Mouse (Mus musculus) limb, embryonic 11.5 days (tissue): ENCODE measurements at regions not wholly inside any gene's neighbourhood (a gene's known extent, or its start where the extent isn't known, plus 50 kb on each side); places are given as distances from the start of the nearest gene placed in this dataset.

Source experiments
- ATAC-seq: fragments of 200-750 bp; cut with Nextera tagmentation; 2 replicates; pipeline ENCODE4 v1.8.0; 2017; ENCODE audit warnings: low read depth; ENCODE audit not compliant: insufficient number of reproducible peaks, low FRiP score, low TSS enrichment
- DNase-seq: peaks from one replicate; pipeline ENCODE4 v3.0.0-alpha.2; 2015; ENCODE audit warnings: low spot score
- H3K27ac ChIP-seq: fragments of 300-500 bp; sonication (generic); replicated peaks from 2 replicates; pipeline ENCODE4 v1.5.1; 2014; ENCODE audit warnings: low read depth, mild to moderate bottlenecking, low read length
- H3K27me3 ChIP-seq: fragments of 300-500 bp; sonication (generic); 2 replicates; pipeline ENCODE4 v1.6.1; 2014; ENCODE audit warnings: mild to moderate bottlenecking, low read length, mixed read lengths; ENCODE audit not compliant: control insufficient read depth, insufficient read depth
- H3K36me3 ChIP-seq: fragments of 300-500 bp; sonication (generic); 2 replicates; pipeline ENCODE4 v1.6.1; 2014; ENCODE audit warnings: mild to moderate bottlenecking, low read length, moderate library complexity, mixed read lengths; ENCODE audit not compliant: control insufficient read depth, insufficient read depth
- H3K4me1 ChIP-seq: fragments of 300-500 bp; sonication (generic); 2 replicates; pipeline ENCODE4 v1.6.1; 2014; ENCODE audit warnings: low read length, mixed read lengths; ENCODE audit not compliant: control insufficient read depth, insufficient read depth
- H3K4me2 ChIP-seq: fragments of 300-500 bp; sonication (generic); 2 replicates; pipeline ENCODE4 v1.6.1; 2014; ENCODE audit warnings: low read depth, mild to moderate bottlenecking, moderate library complexity; ENCODE audit not compliant: severe bottlenecking
- H3K4me3 ChIP-seq: fragments of 300-500 bp; sonication (generic); 2 replicates; pipeline ENCODE4 v1.5.1; 2014; ENCODE audit warnings: low read depth, low read length
- H3K9ac ChIP-seq: fragments of 300-500 bp; sonication (generic); 2 replicates; pipeline ENCODE4 v1.6.1; 2014; ENCODE audit warnings: mild to moderate bottlenecking, low read length
- H3K9me3 ChIP-seq: fragments of 300-500 bp; sonication (generic); 2 replicates; pipeline ENCODE4 v1.6.1; 2016; ENCODE audit warnings: low read length; ENCODE audit not compliant: control insufficient read depth
- WGBS: fragments of 180-500 bp; shearing (Covaris S2); extraction: QIAGEN DNeasy Blood & Tissue Kit; methylation state at CpG from one replicate; pipeline ENCODE4 v1.1.7; 2014; 5-methylcytosine and 5-hydroxymethylcytosine counted together

- Histone ChIP-seq H3K36me3 (no peaks in the 10 kb centered on the region), H3K4me1 (no peaks in the 10 kb centered on the region), H3K27me3 (no peaks in the 10 kb centered on the region), H3K4me2 (no peak overlapping the region), H3K4me3 (no peak overlapping the region), H3K9ac (no peak overlapping the region), H3K27ac (no peak overlapping the region), H3K9me3 (no peaks in the 10 kb centered on the region)
- DNase-seq (no peak), ATAC-seq (no peak)
- 91% methylated on average over 4 of the region's 4 CpGs for WGBS
These were observed 96.1 kb downstream of the Mbl2 start for GRCm38 (mm10) chr19:30328886-30329285.

- no peaks in the 10 kb centered on the region for H3K27me3 ChIP-seq
- WGBS = 54% methylated on average over 7 of the region's 7 CpGs
These were observed 98.0 kb downstream of the Mbl2 start for GRCm38 (mm10) chr19:30330792-30331191.

GRCm38 (mm10) chr19:30331850-30332249, 99.1 kb downstream of the Mbl2 start:
- WGBS = 40% methylated on average over 1 of the region's 1 CpGs
- Histone ChIP-seq H3K27ac (no peak overlapping the region), H3K4me1 (no peaks in the 10 kb centered on the region), H3K4me3 (no peak overlapping the region), H3K36me3 (no peaks in the 10 kb centered on the region), H3K9me3 (no peaks in the 10 kb centered on the region), H3K4me2 (no peak overlapping the region), H3K9ac (no peak overlapping the region), H3K27me3 (no peaks in the 10 kb centered on the region)
- ATAC-seq (no peak), DNase-seq (no peak)

More at GRCm38 (mm10) chr19:30330792-30331191, 98.0 kb downstream of the Mbl2 start:
- no peak overlapping the region for H3K27ac ChIP-seq
- no peaks in the 10 kb centered on the region for H3K9me3 ChIP-seq
- ATAC-seq = no peak
- H3K4me3 ChIP-seq = no peak overlapping the region
- H3K4me2 ChIP-seq = no peak overlapping the region
- H3K4me1 ChIP-seq = no peaks in the 10 kb centered on the region
- DNase-seq = no peak
- no peak overlapping the region for H3K9ac ChIP-seq
- H3K36me3 ChIP-seq = no peaks in the 10 kb centered on the region

GRCm38 (mm10) chr19:30344401-30344800, 111.7 kb downstream of the Mbl2 start:
- H3K4me1 ChIP-seq = no peaks in the 10 kb centered on the region
- H3K27ac ChIP-seq = no peak overlapping the region
- no peak overlapping the region for H3K4me2 ChIP-seq
- H3K4me3 ChIP-seq = no peak overlapping the region
- H3K9me3 ChIP-seq = no peaks in the 10 kb centered on the region
- ATAC-seq = no peak
- no peaks in the 10 kb centered on the region for H3K36me3 ChIP-seq
- WGBS = 91% methylated on average over 5 of the region's 5 CpGs
- no peaks in the 10 kb centered on the region for H3K27me3 ChIP-seq
- no peak for DNase-seq
- H3K9ac ChIP-seq = no peak overlapping the region

- DNase-seq (no peak), ATAC-seq (no peak)
- Histone ChIP-seq H3K36me3 (no peaks in the 10 kb centered on the region), H3K9me3 (no peaks in the 10 kb centered on the region), H3K9ac (no peak overlapping the region), H3K27ac (no peak overlapping the region), H3K4me3 (no peak overlapping the region), H3K27me3 (no peaks in the 10 kb centered on the region), H3K4me2 (no peak overlapping the region), H3K4me1 (no peaks in the 10 kb centered on the region)
- 84% methylated on average over 6 of the region's 6 CpGs for WGBS
These were observed 116.2 kb downstream of the Mbl2 start for GRCm38 (mm10) chr19:30348924-30349323.

GRCm38 (mm10) chr19:30354981-30355380, 122.2 kb downstream of the Mbl2 start:
- no peak overlapping the region for H3K4me2 ChIP-seq
- no peaks in the 10 kb centered on the region for H3K4me1 ChIP-seq
- H3K27me3 ChIP-seq = no peaks in the 10 kb centered on the region
- H3K9ac ChIP-seq = no peak overlapping the region
- 14% methylated on average over 4 of the region's 4 CpGs for WGBS
- no peak for ATAC-seq
- H3K4me3 ChIP-seq = no peak overlapping the region
- no peak for DNase-seq
- H3K36me3 ChIP-seq = no peaks in the 10 kb centered on the region
- no peak overlapping the region for H3K27ac ChIP-seq
- no peaks in the 10 kb centered on the region for H3K9me3 ChIP-seq

GRCm38 (mm10) chr19:30358961-30359360, 126.2 kb downstream of the Mbl2 start:
- no peak overlapping the region for H3K9ac ChIP-seq
- 62% methylated on average over 6 of the region's 6 CpGs for WGBS

GRCm38 (mm10) chr19:30371901-30372300, 139.2 kb downstream of the Mbl2 start:
- Histone ChIP-seq H3K27ac (no peak overlapping the region), H3K36me3 (no peaks in the 10 kb centered on the region), H3K27me3 (no peaks in the 10 kb centered on the region), H3K9me3 (no peaks in the 10 kb centered on the region), H3K4me3 (no peak overlapping the region), H3K4me1 (0 out of 2 replicates have a peak, but pooled peaks cover 2% of the 10 kb centered on the region), H3K4me2 (no peak overlapping the region), H3K9ac (no peak overlapping the region)
- ATAC-seq (no peak), DNase-seq (no peak)
- WGBS = 43% methylated on average over 5 of the region's 5 CpGs

More at GRCm38 (mm10) chr19:30358961-30359360, 126.2 kb downstream of the Mbl2 start:
- Histone ChIP-seq H3K4me1 (no peaks in the 10 kb centered on the region), H3K36me3 (no peaks in the 10 kb centered on the region), H3K27me3 (no peaks in the 10 kb centered on the region), H3K27ac (no peak overlapping the region), H3K9me3 (no peaks in the 10 kb centered on the region), H3K4me3 (no peak overlapping the region), H3K4me2 (no peak overlapping the region)
- ATAC-seq = no peak
- DNase-seq = no peak

- DNase-seq = no peak
- H3K27ac ChIP-seq = no peak overlapping the region
- no peaks in the 10 kb centered on the region for H3K4me1 ChIP-seq
- H3K36me3 ChIP-seq = no peaks in the 10 kb centered on the region
- no peaks in the 10 kb centered on the region for H3K27me3 ChIP-seq
- 52% methylated on average over 6 of the region's 6 CpGs for WGBS
- H3K4me3 ChIP-seq = no peak overlapping the region
- no peaks in the 10 kb centered on the region for H3K9me3 ChIP-seq
- H3K4me2 ChIP-seq = no peak overlapping the region
- no peak overlapping the region for H3K9ac ChIP-seq
- ATAC-seq = no peak
These were observed 147.0 kb downstream of the Mbl2 start for GRCm38 (mm10) chr19:30379767-30380166.
